In the genomic region with DNA sequence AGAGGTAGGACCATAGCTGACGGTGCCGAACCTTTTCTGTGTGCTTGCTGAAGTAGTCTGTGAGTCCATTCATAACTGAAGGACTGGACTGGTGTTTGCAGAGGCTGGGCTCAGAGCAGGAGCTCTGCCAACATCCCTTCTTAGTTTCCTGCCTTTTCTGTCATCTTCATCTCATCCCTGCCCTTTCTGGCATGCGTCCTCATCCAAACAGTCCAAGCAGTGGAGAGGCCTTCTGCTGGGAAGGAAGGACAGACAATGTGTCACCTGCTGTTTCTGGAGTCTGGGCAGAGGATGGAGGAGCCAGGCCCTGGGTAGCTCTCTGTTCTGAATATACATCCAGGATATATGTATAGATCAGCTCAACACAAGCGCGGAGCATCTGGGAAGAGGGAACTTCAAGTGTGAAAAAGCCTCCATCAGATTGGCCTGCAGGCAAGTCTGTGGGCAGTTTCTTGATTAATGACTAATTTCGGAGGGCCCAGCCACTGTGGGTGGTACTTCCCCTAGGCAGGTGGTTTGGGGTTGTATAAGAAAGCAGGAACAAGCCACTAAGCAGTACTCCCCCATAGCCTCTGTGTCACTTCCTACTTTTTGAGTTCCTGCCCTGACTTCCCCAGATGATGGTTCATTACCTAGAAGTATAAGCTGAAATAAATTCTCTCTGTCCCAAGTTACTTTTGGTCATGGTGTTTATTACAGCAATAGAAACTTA, we compare ENCODE assay signal across 30 mouse cellular contexts. TPM values are rescaled to one million over a fixed set of nuclear protein-coding genes. Genes with fewer than 3 reads are reported as not detected.
DNase-seq lines count a peak whose midpoint lies in the region; ATAC-seq and TF ChIP-seq lines count a peak whose summit lies in the region.
"Had no signal": no experiment of that assay in that cellular context is flagged by ENCODE, and none has a peak within 500 bp of the region (broad histone marks: within the 10 kb centered on the region; RNA-seq: fewer than 3 reads in every experiment).

No protein-coding gene starts in this region.

- H3K4me3 ChIP-seq in lung, postnatal 0 days (ENCODE audit: low read depth, low read length), result no peak overlapping the region
- no peak overlapping the region for H3K4me3 ChIP-seq in midbrain, embryonic 13.5 days (replicated peaks)
- no peak overlapping the region for H3K4me3 ChIP-seq in heart, adult 2 months
- H3K4me3 ChIP-seq: erythroblast, embryonic 14.5 days; limb, embryonic 10.5 days; liver, embryonic 13.5 days; neural tube, embryonic 15.5 days had no signal

- TF ChIP-seq CTCF in lung, postnatal 0 days (IDR thresholded peaks at IDR 0.05), result no peak
- no peak for TF ChIP-seq CTCF in heart, adult 2 months (IDR thresholded peaks at IDR 0.05)

- no peak overlapping the region for H3K9ac ChIP-seq in lung, postnatal 0 days (replicated peaks; ENCODE audit: low read depth)
- H3K9ac ChIP-seq in midbrain, embryonic 13.5 days (replicated peaks), result no peak overlapping the region
- H3K9ac ChIP-seq in heart, adult 2 months (ENCODE audit: low read depth, low read length), result no peak overlapping the region
- H3K9ac ChIP-seq: liver, embryonic 13.5 days; neural tube, embryonic 15.5 days had no signal

- H3K4me1 ChIP-seq in lung, postnatal 0 days (ENCODE audit: insufficient read depth, low read depth, low read length), result no peaks in the 10 kb centered on the region; the same call in 1 of the 2 replicates
- no peaks in the 10 kb centered on the region for H3K4me1 ChIP-seq in midbrain, embryonic 13.5 days (replicated peaks)
- no peaks in the 10 kb centered on the region for H3K4me1 ChIP-seq in heart, adult 2 months (ENCODE audit: control insufficient read depth, insufficient read depth, low read length)
- H3K4me1 ChIP-seq: limb, embryonic 10.5 days; liver, embryonic 13.5 days had no signal

- no peaks in the 10 kb centered on the region for H3K79me2 ChIP-seq in heart, adult 2 months (replicated peaks; ENCODE audit: control insufficient read depth, insufficient read depth, low read length)

- no peak overlapping the region for H3K4me2 ChIP-seq in lung, postnatal 0 days (replicated peaks; ENCODE audit: low read depth, low read length)
- no peak overlapping the region for H3K4me2 ChIP-seq in midbrain, embryonic 13.5 days (replicated peaks)
- H3K4me2 ChIP-seq: liver, embryonic 13.5 days; neural tube, embryonic 15.5 days had no signal

- intact Hi-C loops in heart, adult 2 months (cut with DNase I), result no loop called here

- DNase-seq in lung, postnatal 36 days, result peak; percentile 11
- DNase-seq in lung, postnatal 0 days (ENCODE audit: low spot score), result no peak
- DNase-seq in cerebellum, adult 11-12 months, result peak; percentile 75
- DNase-seq in cerebellum, postnatal 25 days, result peak; percentile 58 to 81
- peak; percentile 37 for DNase-seq in splenic B cell, adult 2 months (ENCODE audit: low read depth, low spot score)
- no peak for DNase-seq in heart, adult 2 months
- DNase-seq in heart, adult 11 months, result no peak
- DNase-seq: heart, adult 18-20 months; kidney, adult 9 months; layer of hippocampus, postnatal 36 days; liver, embryonic 13.5 days; retina, postnatal 1 day; right cerebral cortex, postnatal 4 days; thymus, adult 2 months had no signal

- TF ChIP-seq EP300 in lung, postnatal 0 days (IDR thresholded peaks at IDR 0.05), result no peak
- no peak for TF ChIP-seq EP300 in heart, adult 2 months (IDR thresholded peaks at IDR 0.05; ENCODE audit: insufficient read depth, low read depth, low read length)

- no peaks in the 10 kb centered on the region for H3K27me3 ChIP-seq in lung, postnatal 0 days (replicated peaks; ENCODE audit: insufficient read depth, low read length)
- no peaks in the 10 kb centered on the region for H3K27me3 ChIP-seq in splenic B cell, adult 2 months (ENCODE audit: control insufficient read depth, insufficient read depth, low read length, poor library complexity, severe bottlenecking)
- peaks cover 7% of the 10 kb centered on the region; the same call in 1 of the 2 replicates for H3K27me3 ChIP-seq in midbrain, embryonic 13.5 days
- no peaks in the 10 kb centered on the region for H3K27me3 ChIP-seq in heart, adult 2 months (ENCODE audit: control insufficient read depth, insufficient read depth, low read length)
- H3K27me3 ChIP-seq: liver, embryonic 13.5 days; neural tube, embryonic 15.5 days had no signal

- no peak for TF ChIP-seq POLR2A in heart, adult 2 months (IDR thresholded peaks at IDR 0.05; ENCODE audit: insufficient read depth, low read depth, low read length)

- ATAC-seq in lung, postnatal 0 days, result no peak
- ATAC-seq in midbrain, embryonic 13.5 days, result no peak
- ATAC-seq: forebrain, embryonic 14.5 days; inflammation-experienced regulatory T-cells, adult 6 months had no signal

- no peaks in the 10 kb centered on the region for H3K36me3 ChIP-seq in lung, postnatal 0 days (ENCODE audit: insufficient read depth, low read length)
- no peaks in the 10 kb centered on the region for H3K36me3 ChIP-seq in splenic B cell, adult 2 months (ENCODE audit: control insufficient read depth, insufficient read depth, low read length, poor library complexity, severe bottlenecking)
- no peaks in the 10 kb centered on the region for H3K36me3 ChIP-seq in midbrain, embryonic 13.5 days
- H3K36me3 ChIP-seq in heart, adult 2 months (ENCODE audit: control insufficient read depth, insufficient read depth, low read length), result no peaks in the 10 kb centered on the region
- H3K36me3 ChIP-seq: limb, embryonic 10.5 days; liver, embryonic 13.5 days; neural tube, embryonic 15.5 days had no signal

- 63% methylated on average over 6 of the region's 6 CpGs for WGBS in lung, postnatal 0 days
- 89% methylated on average over 6 of the region's 6 CpGs for WGBS in midbrain, embryonic 13.5 days
- 79% methylated on average over 6 of the region's 6 CpGs for WGBS in heart, adult 2 months

- H3K9me3 ChIP-seq in lung, postnatal 0 days (ENCODE audit: low read length), result no peaks in the 10 kb centered on the region
- no peaks in the 10 kb centered on the region for H3K9me3 ChIP-seq in midbrain, embryonic 13.5 days
- H3K9me3 ChIP-seq: limb, embryonic 10.5 days; liver, embryonic 13.5 days; neural tube, embryonic 15.5 days had no signal

- H3K27ac ChIP-seq in lung, postnatal 0 days (ENCODE audit: low read length), result no peak overlapping the region
- H3K27ac ChIP-seq in midbrain, embryonic 13.5 days, result no peak overlapping the region
- no peak overlapping the region for H3K27ac ChIP-seq in heart, adult 2 months
- H3K27ac ChIP-seq: limb, embryonic 10.5 days; liver, embryonic 13.5 days; neural tube, embryonic 15.5 days had no signal

RNA-seq across cellular contexts. Expression of a gene that starts 31.3 kb away (rescaled TPM):
- not detected in 2 replicates for polyA plus RNA-seq in lung, postnatal 0 days (2015; fragmentation: Nextera tagmentation; extraction: Ambion mirVana)
- not detected in 2 replicates for polyA plus RNA-seq in midbrain, embryonic 13.5 days (2015; fragmentation: Nextera tagmentation; extraction: Ambion mirVana)
- total RNA-seq in heart, adult 2 months (2021), result not detected
- not detected in 2 replicates for polyA plus RNA-seq in heart, adult 2 months (2012; rRNA removed)
- total RNA-seq: adrenal gland, adult 18-20 months; ES-E14; heart, adult 18-20 months; layer of hippocampus, postnatal 36 days; megakaryocyte-erythroid progenitor cell, adult 5-6 weeks had no signal
- polyA plus RNA-seq: embryonic facial prominence, embryonic 11.5 days; erythroblast, embryonic 14.5 days; forebrain, embryonic 14.5 days; heart, embryonic 16.5 days; hindbrain, embryonic 11.5 days; inflammation-experienced regulatory T-cells, adult 6 months; large intestine, adult 2 months; limb, embryonic 10.5 days; liver, embryonic 13.5 days; lung, embryonic 16.5 days; neural tube, embryonic 15.5 days; stomach, embryonic 14.5 days; thymus, adult 2 months; urinary bladder, adult 2 months had no signal

Comparison
In these comparisons a context has a peak if more than half of its experiments do, and no peak if none do; other contexts are left out.
1. DNase-seq: peak in lung, postnatal 36 days (single experiment), cerebellum, adult 11-12 months (single experiment), cerebellum, postnatal 25 days (2 of 2) and splenic B cell, adult 2 months (single experiment); none in lung, postnatal 0 days (single experiment), heart, adult 2 months (0 of 2) and heart, adult 11 months (single experiment).